Mouse (Mus musculus) ES-E14 (cell line): Measurements from ENCODE around the gene Nell1. TPM values are rescaled to one million over a fixed set of nuclear protein-coding genes. Genes with fewer than 3 reads are reported as not detected.

ENCODE experiments used
- DNase-seq: peaks from one replicate; pipeline ENCODE4 v3.0.0-alpha.2; 2013; ENCODE audit warnings: low read depth, low spot score
- H3K27ac ChIP-seq: 2 replicates; pipeline ENCODE4 v1.5.1; 2012; ENCODE audit warnings: low read depth, mild to moderate bottlenecking, low read length, moderate library complexity, mixed read lengths; ENCODE audit not compliant: poor library complexity, insufficient read depth, severe bottlenecking
- H3K36me3 ChIP-seq: 2 replicates; pipeline ENCODE4 v1.6.1; 2012; ENCODE audit warnings: mild to moderate bottlenecking, low read length, moderate library complexity, mixed read lengths; ENCODE audit not compliant: control insufficient read depth, poor library complexity, insufficient read depth, severe bottlenecking
- H3K4me1 ChIP-seq, 2 experiments: fragments of 150-350 bp in 1 of 2; sonication (generic) in 1 of 2; 2 replicates each; pipeline ENCODE4 v1.6.1; 2012; ENCODE audit warnings: low read length in 2 of 2, mild to moderate bottlenecking in 1 of 2, mixed read lengths in 1 of 2; ENCODE audit not compliant: control insufficient read depth in 2 of 2, insufficient read depth in 2 of 2, poor library complexity in 1 of 2
- H3K4me3 ChIP-seq, 2 experiments: fragments of 150-350 bp in 1 of 2; sonication (generic) in 1 of 2; 2 replicates each; pipeline ENCODE4 v1.5.1; 2012; ENCODE audit warnings: low read length in 2 of 2, low read depth in 1 of 2, mild to moderate bottlenecking in 1 of 2, mixed read lengths in 1 of 2; ENCODE audit not compliant: insufficient read depth in 1 of 2, poor library complexity in 1 of 2, severe bottlenecking in 1 of 2
- H3K9ac ChIP-seq: 2 replicates; pipeline ENCODE4 v1.6.1; 2012; ENCODE audit warnings: low read depth, mild to moderate bottlenecking, low read length, mixed read lengths; ENCODE audit not compliant: poor library complexity, insufficient read depth, severe bottlenecking
- H3K9me3 ChIP-seq: fragments of 150-350 bp; sonication (generic); 2 replicates; pipeline ENCODE4 v1.6.1; 2012; ENCODE audit warnings: low read depth, mild to moderate bottlenecking, low read length; ENCODE audit not compliant: control insufficient read depth, insufficient read depth
- CHD2 ChIP-seq: IDR thresholded peaks from 2 replicates; pipeline ENCODE4 v1.6.1; 2014; ENCODE audit warnings: mild to moderate bottlenecking, low read depth, low read length, inconsistent platforms
- HCFC1 ChIP-seq: IDR thresholded peaks from 2 replicates; pipeline ENCODE4 v1.6.1; 2012; ENCODE audit warnings: low read length, inconsistent platforms, borderline replicate concordance; ENCODE audit not compliant: insufficient read depth
- MAFK ChIP-seq: IDR thresholded peaks from 2 replicates; pipeline ENCODE4 v1.6.1; 2014; ENCODE audit warnings: mild to moderate bottlenecking, low read depth, low read length, inconsistent platforms; ENCODE audit not compliant: insufficient read depth
- ZC3H11A ChIP-seq: IDR thresholded peaks from 2 replicates; pipeline ENCODE4 v1.6.1; 2012; ENCODE audit warnings: low read depth, mild to moderate bottlenecking, inconsistent platforms, low read length, borderline replicate concordance
- ZNF384 ChIP-seq: IDR thresholded peaks from 2 replicates; pipeline ENCODE4 v1.6.1; 2012; ENCODE audit warnings: low read depth, low read length, inconsistent platforms
- in situ Hi-C, 2 experiments: fragments of 600-800 bp; cut with MboI; formaldehyde crosslinking; loops; one replicate each; pipeline ENCODE4 v1.15.1; 2025; ENCODE audit warnings: low sequenced_read_pairs in 2 of 2, inconsistent platforms in 1 of 2; ENCODE audit not compliant: unreplicated experiment in 2 of 2
- total RNA-seq: library from RNA; depleted of rRNA; stranded (reverse); fragments of 300-350 nt; gene quantifications from 2 replicates; pipeline ENCODE4 v1.2.3, GENCODE M21; 2012

Nell1 gene
- total RNA-seq, 1 experiment = 1.8 TPM

GRCm38 (mm10) chr7:50228273-50228672 lies 253.6 kb downstream of the Nell1 start:
- H3K4me1 ChIP-seq = no peaks in the 10 kb centered on the region
- no peak overlapping the region for H3K4me3 ChIP-seq
- DNase-seq = no peak
- no peak for TF ChIP-seq CHD2
- TF ChIP-seq ZC3H11A = no peak
- TF ChIP-seq ZNF384 = no peak
- TF ChIP-seq MAFK = no peak
- H3K9ac ChIP-seq = no peak overlapping the region
- H3K36me3 ChIP-seq = no peaks in the 10 kb centered on the region
- H3K9me3 ChIP-seq = no peaks in the 10 kb centered on the region
- H3K27ac ChIP-seq = no peak overlapping the region
- in situ Hi-C loops = no loop called here

GRCm38 (mm10) chr7:50241213-50241612 lies 266.5 kb downstream of the Nell1 start:
- Histone ChIP-seq H3K9ac (no peak overlapping the region), H3K4me1 (no peaks in the 10 kb centered on the region), H3K9me3 (no peaks in the 10 kb centered on the region), H3K4me3 (no peak overlapping the region), H3K36me3 (no peaks in the 10 kb centered on the region), H3K27ac (no peak overlapping the region)
- in situ Hi-C loops = no loop called here
- TF ChIP-seq MAFK = no peak
- no peak for TF ChIP-seq CHD2
- no peak for DNase-seq

- Histone ChIP-seq H3K9me3 (no peaks in the 10 kb centered on the region), H3K4me1 (no peaks in the 10 kb centered on the region), H3K36me3 (no peaks in the 10 kb centered on the region), H3K4me3 (no peak overlapping the region), H3K27ac (no peak overlapping the region), H3K9ac (no peak overlapping the region)
- TF ChIP-seq ZC3H11A (no peak), HCFC1 (no peak), ZNF384 (no peak), CHD2 (no peak)
- DNase-seq = no peak
- in situ Hi-C loops = no loop called here
Observed at GRCm38 (mm10) chr7:50241634-50242273, 267.1 kb downstream of the Nell1 start.

GRCm38 (mm10) chr7:50253166-50253565 lies 278.5 kb downstream of the Nell1 start:
- Histone ChIP-seq H3K36me3 (no peaks in the 10 kb centered on the region), H3K9ac (no peak overlapping the region), H3K4me3 (no peak overlapping the region), H3K4me1 (peaks cover 0 to 2% of the 10 kb centered on the region in 2 experiments; a peak in 1 of 4 replicates), H3K9me3 (no peaks in the 10 kb centered on the region), H3K27ac (no peak overlapping the region)
- in situ Hi-C loops = no loop called here
- DNase-seq = no peak
- TF ChIP-seq ZC3H11A (no peak), HCFC1 (no peak), CHD2 (no peak), MAFK (no peak), ZNF384 (no peak)

- in situ Hi-C loops = no loop called here
- Histone ChIP-seq H3K4me1 (peaks cover 0 to 2% of the 10 kb centered on the region in 2 experiments; a peak in 1 of 4 replicates), H3K36me3 (no peaks in the 10 kb centered on the region), H3K4me3 (no peak overlapping the region), H3K9me3 (no peaks in the 10 kb centered on the region), H3K9ac (no peak overlapping the region), H3K27ac (no peak overlapping the region)
- no peak for TF ChIP-seq HCFC1
- no peak for TF ChIP-seq CHD2
- TF ChIP-seq ZC3H11A = no peak
- TF ChIP-seq ZNF384 = no peak
- TF ChIP-seq MAFK = no peak
- no peak for DNase-seq
Observed at GRCm38 (mm10) chr7:50260016-50260415, 285.4 kb downstream of the Nell1 start.
